Mouse (Mus musculus): ENCODE measurements around the gene Lamtor1.

- TF ChIP-seq CTCF (IDR thresholded peaks at IDR 0.05), result no peak
- TF ChIP-seq EP300 (IDR thresholded peaks at IDR 0.05), result no peak
Observed at GRCm38 (mm10) chr7:101869163-101869500, 36.6 kb upstream of the Lamtor1 start.
